Mouse (Mus musculus): ENCODE measurements around the gene Hist1h4d.

DNA sequence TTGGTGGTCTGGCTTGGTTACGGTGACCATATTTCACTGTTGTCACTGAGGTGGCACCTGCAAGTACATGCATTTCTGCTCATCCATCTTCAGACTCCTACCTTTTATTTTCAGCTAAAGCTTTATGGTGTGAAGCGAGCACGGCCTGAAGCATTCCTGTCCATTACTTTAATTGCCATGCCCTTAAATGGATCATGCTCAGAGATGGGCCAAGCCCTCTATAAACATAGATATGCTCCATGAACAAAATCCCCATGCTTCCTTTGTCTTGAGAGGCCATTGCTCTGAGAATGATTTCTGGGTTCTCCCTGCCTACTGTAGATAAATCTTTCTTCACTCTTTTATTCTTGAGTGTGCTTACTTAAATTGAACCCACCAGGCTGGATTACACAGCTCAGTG lies 23.1 kb downstream of the Hist1h4d start:
- TF ChIP-seq POLR2A (IDR thresholded peaks at IDR 0.05; ENCODE audit: insufficient read depth, low read depth, low read length) (no peak), CTCF (IDR thresholded peaks at IDR 0.05; ENCODE audit: insufficient read depth, low read depth, low read length) (no peak)

Measured in olfactory bulb, adult 2 months (tissue).